Comparison of ENCODE assay signal across 9 mouse cellular contexts in genomic region chr2:152951065-152951849, GRCm38 (mm10). TPM values are rescaled to one million over a fixed set of nuclear protein-coding genes. Genes with fewer than 3 reads are reported as not detected.
DNase-seq lines count a peak whose midpoint lies in the region; ATAC-seq and TF ChIP-seq lines count a peak whose summit lies in the region.
"Had no signal": no experiment of that assay in that cellular context is flagged by ENCODE, and none has a peak within 500 bp of the region (broad histone marks: within the 10 kb centered on the region; RNA-seq: fewer than 3 reads in every experiment).

Gene Dusp15, minus strand, starts transcription at chr2:152951698.

- peak; percentile 27 for DNase-seq in kidney, adult 11 months
- no peak for DNase-seq in kidney, adult 18-20 months
- peak; percentile 78 for DNase-seq in cerebellum, postnatal 10 days
- no peak for DNase-seq in gonadal fat pad, adult 2 months (ENCODE audit: low read depth)
- peak; percentile 43 to 59 for DNase-seq in layer of hippocampus, adult 18-20 months (ENCODE audit: low spot score in 2 of 2)
- no peak for DNase-seq in liver, postnatal 0 days
- no peak for DNase-seq in T-cell, adult 2 months (ENCODE audit: low spot score)

- peak within 1 kb of the TSS; percentile 85 for H3K4me2 ChIP-seq in liver, postnatal 0 days (ENCODE audit: low read depth, low read length)
- peak within 1 kb of the TSS; percentile 99 for H3K4me2 ChIP-seq in stomach, embryonic 14.5 days (replicated peaks; ENCODE audit: low read depth, low read length)

- H3K4me3 ChIP-seq in liver, postnatal 0 days (ENCODE audit: low read depth, low read length), result peak within 1 kb of the TSS; percentile 53
- H3K4me3 ChIP-seq in stomach, embryonic 14.5 days (ENCODE audit: low read depth, low read length), result peak within 1 kb of the TSS; percentile 57

- ATAC-seq in liver, postnatal 0 days, result no peak
- peak; percentile 61; the same call in 1 of the 2 replicates for ATAC-seq in stomach, embryonic 14.5 days (ENCODE audit: insufficient number of reproducible peaks, insufficient read depth, low FRiP score, low read depth)

- no peaks in the 10 kb centered on the region for H3K9me3 ChIP-seq in liver, postnatal 0 days (ENCODE audit: low read length)
- no peaks in the 10 kb centered on the region for H3K9me3 ChIP-seq in stomach, embryonic 14.5 days (ENCODE audit: control insufficient read depth, low read depth, low read length)

- no peaks in the 10 kb centered on the region for H3K36me3 ChIP-seq in liver, postnatal 0 days (replicated peaks; ENCODE audit: insufficient read depth, low read length)
- H3K36me3 ChIP-seq in stomach, embryonic 14.5 days (ENCODE audit: control insufficient read depth, insufficient read depth, low read length), result no peaks in the 10 kb centered on the region

- H3K9ac ChIP-seq in liver, postnatal 0 days (replicated peaks), result no peak within 1 kb of the TSS
- H3K9ac ChIP-seq in stomach, embryonic 14.5 days (replicated peaks; ENCODE audit: low read depth, low read length), result peak within 1 kb of the TSS; percentile 36; the same call in 1 of the 2 replicates

- TF ChIP-seq CTCF in liver, postnatal 0 days (IDR thresholded peaks at IDR 0.05; ENCODE audit: low read depth), result no peak

- peaks cover 45% of the 10 kb centered on the region for H3K27me3 ChIP-seq in liver, postnatal 0 days (ENCODE audit: insufficient read depth, low read length)
- H3K27me3 ChIP-seq in stomach, embryonic 14.5 days (ENCODE audit: control insufficient read depth, insufficient read depth, low read length), result peaks cover 21% of the 10 kb centered on the region; the same call in 1 of the 2 replicates

- TF ChIP-seq EP300 in liver, postnatal 0 days (IDR thresholded peaks at IDR 0.05; ENCODE audit: low read depth), result no peak

- WGBS in liver, postnatal 0 days (ENCODE audit: insufficient replicate concordance), result 3% methylated on average over 47 of the region's 54 CpGs
- WGBS in stomach, embryonic 14.5 days, result under 1% methylated on average over 46 of the region's 54 CpGs

- H3K4me1 ChIP-seq in liver, postnatal 0 days (ENCODE audit: insufficient read depth), result no peaks in the 10 kb centered on the region
- peaks cover 5% of the 10 kb centered on the region; the same call in 1 of the 2 replicates for H3K4me1 ChIP-seq in stomach, embryonic 14.5 days (ENCODE audit: control insufficient read depth, insufficient read depth, low read length)

- no peak within 1 kb of the TSS for H3K27ac ChIP-seq in liver, postnatal 0 days (ENCODE audit: low read depth)
- no peak within 1 kb of the TSS for H3K27ac ChIP-seq in stomach, embryonic 14.5 days (ENCODE audit: low read length)

RNA-seq across cellular contexts. Expression of gene Dusp15, which starts in this region (rescaled TPM):
- polyA plus RNA-seq in gonadal fat pad, adult 2 months (2012; rRNA removed), result 17.7 and 18.0 TPM in 2 replicates
- total RNA-seq in layer of hippocampus, adult 18-20 months (2021), result 10 to 100 TPM in 1 of 2 experiments, 1 to 10 TPM in 1; 10.0 to 10.8 TPM
- polyA plus RNA-seq in liver, postnatal 0 days (2015; fragmentation: Nextera tagmentation; extraction: Ambion mirVana), result not detected in 2 replicates
- polyA plus RNA-seq in stomach, embryonic 14.5 days (2014; fragmentation: Nextera tagmentation; extraction: Ambion mirVana), result 0.13 and 0.39 TPM in 2 replicates
- total RNA-seq: neutrophil, adult 5-6 weeks had no signal

Comparison
In these comparisons a context has a peak if more than half of its experiments do, and no peak if none do; other contexts are left out.
1. RNA of gene Dusp15 (polyA plus RNA-seq): 17.7 to 18.0 TPM in gonadal fat pad, adult 2 months; 0.13 to 0.39 TPM in stomach, embryonic 14.5 days and not detected in liver, postnatal 0 days; every median in the first group is over 10 times any median in the second.
2. DNase-seq: peak in kidney, adult 11 months (single experiment), cerebellum, postnatal 10 days (2 of 2) and layer of hippocampus, adult 18-20 months (2 of 2); none in kidney, adult 18-20 months (single experiment), gonadal fat pad, adult 2 months (single experiment), liver, postnatal 0 days (single experiment) and T-cell, adult 2 months (single experiment).
3. Peak in ATAC-seq, H3K4me3 ChIP-seq, H3K9ac ChIP-seq and H3K4me2 ChIP-seq in stomach, embryonic 14.5 days; RNA of the gene not detected or under 1 TPM.